Mouse (Mus musculus) embryonic fibroblast, embryonic 13.5 days (primary cell): ENCODE measurements at regions not wholly inside any gene's neighbourhood (a gene's known extent, or its start where the extent isn't known, plus 50 kb on each side); places are given as distances from the start of the nearest gene placed in this dataset.

ENCODE experiments used
- CTCF ChIP-seq: IDR thresholded peaks from 2 replicates; pipeline ENCODE4 v1.5.1; 2011; ENCODE audit warnings: mild to moderate bottlenecking, control low read depth, low read length, moderate library complexity, borderline replicate concordance; ENCODE audit not compliant: insufficient read depth
- POLR2A ChIP-seq: IDR thresholded peaks from 2 replicates; pipeline ENCODE4 v1.6.1; 2011; ENCODE audit warnings: low read depth, mild to moderate bottlenecking, control low read depth, low read length, moderate library complexity

- TF ChIP-seq POLR2A: no peak
- TF ChIP-seq CTCF: no peak
Measured at GRCm38 (mm10) chr13:35326682-35327242, 299.9 kb upstream of the Eci2 start.
